Mouse (Mus musculus) CH12.LX (cell line): ENCODE measurements at regions not wholly inside any gene's neighbourhood (a gene's known extent, or its start where the extent isn't known, plus 50 kb on each side); places are given as distances from the start of the nearest gene placed in this dataset.

Source experiments
- DNase-seq: peaks from one replicate; pipeline ENCODE4 v3.0.0-alpha.2; 2013; ENCODE audit errors: extremely low read depth
- H3K27ac ChIP-seq: 2 replicates; pipeline ENCODE4 v1.5.1; 2012; ENCODE audit warnings: low read depth, mild to moderate bottlenecking, control low read depth, moderate library complexity; ENCODE audit not compliant: insufficient read depth
- H3K27me3 ChIP-seq: replicated peaks from 2 replicates; pipeline ENCODE3; 2012; ENCODE audit warnings: inconsistent platforms
- H3K36me3 ChIP-seq, 2 experiments: replicated peaks in 1 of 2; 2 replicates each; pipeline versions ENCODE3 to v1.6.1; 2012; ENCODE audit warnings: inconsistent platforms in 1 of 2, low read length in 1 of 2, mild to moderate bottlenecking in 1 of 2, mixed read lengths in 1 of 2, moderate library complexity in 1 of 2; ENCODE audit not compliant: control insufficient read depth in 1 of 2, insufficient read depth in 1 of 2
- H3K4me1 ChIP-seq, 2 experiments: 2 replicates each; pipeline ENCODE4 v1.6.1; 2012; ENCODE audit warnings: inconsistent platforms in 1 of 2, moderate library complexity in 1 of 2; ENCODE audit not compliant: insufficient read depth in 2 of 2, control insufficient read depth in 1 of 2
- H3K4me2 ChIP-seq: 2 replicates; pipeline ENCODE4 v1.6.1; 2012; ENCODE audit warnings: low read depth, mild to moderate bottlenecking, control low read depth; ENCODE audit not compliant: poor library complexity, insufficient read depth, severe bottlenecking
- H3K4me3 ChIP-seq, 3 experiments: fragments of 150-350 bp in 1 of 3; sonication (generic) in 1 of 3; replicated peaks in 1 of 3; 2 replicates each; pipeline versions ENCODE3 to v1.5.1; 2011 to 2012; ENCODE audit warnings: low read depth in 2 of 3, low read length in 2 of 3, mild to moderate bottlenecking in 2 of 3, moderate library complexity in 2 of 3, control low read depth in 1 of 3, improper control_type of control experiment in 1 of 3, inconsistent platforms in 1 of 3, mixed read lengths in 1 of 3; ENCODE audit not compliant: poor library complexity in 1 of 3
- H3K79me2 ChIP-seq: replicated peaks from 2 replicates; pipeline ENCODE4 v1.6.1; 2012; ENCODE audit warnings: mild to moderate bottlenecking, moderate library complexity; ENCODE audit not compliant: control insufficient read depth, poor library complexity, insufficient read depth, severe bottlenecking; ENCODE audit errors: extremely low read depth
- H3K9ac ChIP-seq: 2 replicates; pipeline ENCODE4 v1.6.1; 2012; ENCODE audit warnings: low read depth, mild to moderate bottlenecking, control low read depth, moderate library complexity; ENCODE audit not compliant: insufficient read depth
- H3K9me3 ChIP-seq: replicated peaks from 2 replicates; pipeline ENCODE3; 2012; ENCODE audit warnings: low read length, inconsistent platforms, mixed read lengths
- BHLHE40 ChIP-seq: IDR thresholded peaks from 2 replicates; pipeline ENCODE4 v1.6.1; 2011; ENCODE audit warnings: mild to moderate bottlenecking, low read depth, low read length, improper control_type of control experiment
- CHD1 ChIP-seq: IDR thresholded peaks from 2 replicates; pipeline ENCODE4 v1.6.1; 2012; ENCODE audit warnings: low read depth, low read length, improper control_type of control experiment, inconsistent platforms
- ELF1 ChIP-seq: IDR thresholded peaks from 2 replicates; pipeline ENCODE4 v1.6.1; 2014; ENCODE audit warnings: low read depth, mild to moderate bottlenecking, inconsistent platforms, low read length, improper control_type of control experiment
- ETS1 ChIP-seq: conservative IDR thresholded peaks from 2 replicates; pipeline ENCODE4 v1.6.1; 2012; ENCODE audit warnings: low read depth, mild to moderate bottlenecking, inconsistent platforms, low read length, improper control_type of control experiment, moderate library complexity
- HCFC1 ChIP-seq: IDR thresholded peaks from 2 replicates; pipeline ENCODE4 v1.6.1; 2012; ENCODE audit warnings: low read depth, mild to moderate bottlenecking, inconsistent platforms, low read length, improper control_type of control experiment
- IRF4 ChIP-seq: IDR thresholded peaks from 2 replicates; pipeline ENCODE4 v1.6.1; 2014; ENCODE audit warnings: low read depth, mild to moderate bottlenecking, inconsistent platforms, low read length, improper control_type of control experiment
- JUND ChIP-seq: conservative IDR thresholded peaks from 2 replicates; pipeline ENCODE4 v1.6.1; 2011; ENCODE audit warnings: low read depth, low read length, improper control_type of control experiment
- MAX ChIP-seq: IDR thresholded peaks from 2 replicates; pipeline ENCODE4 v1.6.1; 2011; ENCODE audit warnings: low read length, improper control_type of control experiment
- MXI1 ChIP-seq: IDR thresholded peaks from 2 replicates; pipeline ENCODE4 v1.6.1; 2011; ENCODE audit warnings: mild to moderate bottlenecking, low read depth, low read length, improper control_type of control experiment
- MYC ChIP-seq: IDR thresholded peaks from 2 replicates; pipeline ENCODE4 v1.6.1; 2011; ENCODE audit warnings: low read depth, mild to moderate bottlenecking, improper control_type of control experiment, low read length
- PAX5 ChIP-seq: IDR thresholded peaks from 2 replicates; pipeline ENCODE4 v1.6.1; 2012; ENCODE audit warnings: low read length, inconsistent platforms, mixed read lengths
- POLR2A ChIP-seq: IDR thresholded peaks from 2 replicates; pipeline ENCODE4 v1.6.1; 2011; ENCODE audit warnings: low read depth, mild to moderate bottlenecking, improper control_type of control experiment, low read length
- POLR2AphosphoS2 ChIP-seq: IDR thresholded peaks from 2 replicates; pipeline ENCODE4 v1.6.1; 2011; ENCODE audit warnings: low read depth, low read length, improper control_type of control experiment
- RAD21 ChIP-seq: IDR thresholded peaks from 2 replicates; pipeline ENCODE4 v1.6.1; 2011; ENCODE audit warnings: low read depth, mild to moderate bottlenecking, low read length, improper control_type of control experiment, moderate library complexity
- RCOR1 ChIP-seq: conservative IDR thresholded peaks from 2 replicates; pipeline ENCODE4 v1.6.1; 2012; ENCODE audit warnings: low read depth, mild to moderate bottlenecking, inconsistent platforms, low read length, improper control_type of control experiment
- TBP ChIP-seq: conservative IDR thresholded peaks from 2 replicates; pipeline ENCODE4 v1.6.1; 2011; ENCODE audit warnings: low read depth, low read length, improper control_type of control experiment
- UBTF ChIP-seq: IDR thresholded peaks from 2 replicates; pipeline ENCODE4 v1.6.1; 2012; ENCODE audit warnings: low read depth, mild to moderate bottlenecking, inconsistent platforms, low read length, improper control_type of control experiment, moderate library complexity
- USF2 ChIP-seq: conservative IDR thresholded peaks from 2 replicates; pipeline ENCODE4 v1.6.1; 2011; ENCODE audit warnings: low read depth, low read length, improper control_type of control experiment
- ZKSCAN1 ChIP-seq: IDR thresholded peaks from 2 replicates; pipeline ENCODE4 v1.6.1; 2012; ENCODE audit warnings: low read depth, inconsistent platforms, low read length, improper control_type of control experiment, borderline replicate concordance
- ZMIZ1 ChIP-seq: IDR thresholded peaks from 2 replicates; pipeline ENCODE4 v1.6.1; 2012; ENCODE audit warnings: low read depth, mild to moderate bottlenecking, inconsistent platforms, low read length, improper control_type of control experiment
- dilution Hi-C: fragments of 300-500 bp; cut with MboI; formaldehyde crosslinking; loops from 2 replicates; pipeline ENCODE4 v1.14.3; 2020; ENCODE audit warnings: low sequenced_read_pairs; ENCODE audit not compliant: extremely low pct_unique_long_range_greater_than_20kb, extremely low pct_ligation_motif_present
- in situ Hi-C: fragments of 300-500 bp; cut with MboI; formaldehyde crosslinking; loops from 3 replicates; pipeline ENCODE4 v1.14.3; 2019; ENCODE audit warnings: low sequenced_read_pairs, low pct_ligation_motif_present, low pct_unique_long_range_greater_than_20kb, mixed read lengths

DNA sequence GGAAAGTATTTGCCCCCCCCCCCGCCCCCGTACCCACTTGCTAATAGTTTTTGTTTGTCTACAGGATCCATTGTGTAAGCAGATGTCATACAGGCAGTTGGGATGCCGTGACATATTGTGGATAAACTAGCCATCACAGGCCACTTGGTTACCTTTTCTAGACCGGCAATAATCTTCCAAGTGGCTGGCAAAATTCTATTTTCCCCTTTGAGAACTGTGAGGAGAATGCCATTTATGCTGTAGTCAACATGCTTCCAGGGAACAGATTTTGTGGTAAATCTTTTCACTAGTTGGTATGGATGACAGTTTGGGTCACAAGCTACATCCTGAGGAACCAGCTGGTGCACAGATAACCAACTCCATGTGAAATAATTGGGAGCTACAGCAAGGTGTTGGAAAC is 456.5 kb upstream of the Plxna2 start:
- no peak overlapping the region for H3K27ac ChIP-seq
- H3K36me3 ChIP-seq: no peaks in the 10 kb centered on the region
- H3K9ac ChIP-seq: no peak overlapping the region
- H3K27me3 ChIP-seq: no peaks in the 10 kb centered on the region
- DNase-seq: no peak
- no peak overlapping the region for H3K4me2 ChIP-seq
- in situ Hi-C loops: no loop called here
- no peaks in the 10 kb centered on the region for H3K9me3 ChIP-seq
- TF ChIP-seq TBP (no peak), RCOR1 (no peak), ELF1 (no peak), UBTF (no peak), HCFC1 (no peak), MYC (no peak)
- TF ChIP-seq, all 38 proteins: peak for 0
- H3K4me1 ChIP-seq: 0 out of 4 replicates have a peak, but pooled peaks cover 0 to 4% of the 10 kb centered on the region in 2 experiments
- dilution Hi-C loops: no loop called here
- H3K79me2 ChIP-seq: no peaks in the 10 kb centered on the region
- H3K4me3 ChIP-seq: no peak overlapping the region

- Histone ChIP-seq H3K36me3 (no peaks in the 10 kb centered on the region), H3K4me2 (no peak overlapping the region), H3K79me2 (no peaks in the 10 kb centered on the region), H3K27me3 (no peaks in the 10 kb centered on the region), H3K27ac (no peak overlapping the region), H3K9me3 (no peaks in the 10 kb centered on the region), H3K4me1 (0 out of 4 replicates have a peak, but pooled peaks cover 0 to 4% of the 10 kb centered on the region in 2 experiments), H3K9ac (no peak overlapping the region), H3K4me3 (no peak overlapping the region)
- in situ Hi-C loops (no loop called here), dilution Hi-C loops (no loop called here)
- TF ChIP-seq BHLHE40 (no peak), USF2 (no peak)
- DNase-seq: no peak
Measured at GRCm38 (mm10) chr1:194160761-194161461, 457.1 kb upstream of the Plxna2 start.

DNA sequence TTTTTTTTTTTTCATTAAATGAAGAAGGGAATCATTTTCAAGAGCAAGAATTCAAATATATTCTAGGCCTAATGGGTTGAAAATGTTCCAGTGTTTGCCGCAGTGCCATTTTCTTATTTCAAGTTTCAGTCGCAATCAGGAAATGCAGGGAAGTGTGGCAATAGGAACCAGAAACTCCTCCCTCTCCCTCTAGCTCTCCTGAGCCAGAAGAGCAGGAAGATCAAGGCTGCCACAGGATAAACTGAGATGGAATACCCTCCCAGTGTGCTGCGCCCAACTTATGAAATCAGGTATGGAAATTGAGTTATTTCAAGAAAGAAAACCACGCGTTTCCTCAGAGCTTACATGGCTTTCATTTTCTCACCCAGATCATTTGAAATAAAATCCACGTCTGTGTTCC is 460.8 kb upstream of the Plxna2 start:
- H3K4me3 ChIP-seq: no peak overlapping the region
- no peak overlapping the region for H3K9ac ChIP-seq
- in situ Hi-C loops: no loop called here
- no peak overlapping the region for H3K4me2 ChIP-seq
- H3K79me2 ChIP-seq: no peaks in the 10 kb centered on the region
- H3K36me3 ChIP-seq: no peaks in the 10 kb centered on the region
- no peaks in the 10 kb centered on the region for H3K27me3 ChIP-seq
- no peak for DNase-seq
- H3K27ac ChIP-seq: no peak overlapping the region
- H3K4me1 ChIP-seq: 0 out of 4 replicates have a peak, but pooled peaks cover 0 to 4% of the 10 kb centered on the region in 2 experiments
- dilution Hi-C loops: no loop called here
- TF ChIP-seq IRF4 (no peak), POLR2AphosphoS2 (no peak), ZMIZ1 (no peak), UBTF (no peak), CHD1 (no peak), MAX (no peak), TBP (no peak), MXI1 (no peak), PAX5 (no peak), RAD21 (no peak), ETS1 (no peak), POLR2A (no peak), ZKSCAN1 (no peak), JUND (no peak), BHLHE40 (no peak)
- no peaks in the 10 kb centered on the region for H3K9me3 ChIP-seq
